Mouse (Mus musculus): ENCODE measurements around the gene Gbp3. TPM values are rescaled to one million over a fixed set of nuclear protein-coding genes. Genes with fewer than 3 reads are reported as not detected.
"Not testable (repeated sequence)": the region's sequence is repeated elsewhere in the genome, so short reads cannot be mapped to it uniquely, and the experiment has no call there.

The Gbp3 gene
- 1 to 10 TPM; 3.0 to 5.8 TPM for total RNA-seq (2021)
- long read RNA-seq, partial matches to known transcripts = 0 of 5 reads
- long read RNA-seq, other reads (novel, unspliced or antisense) = 3 of 5 reads

DNA sequence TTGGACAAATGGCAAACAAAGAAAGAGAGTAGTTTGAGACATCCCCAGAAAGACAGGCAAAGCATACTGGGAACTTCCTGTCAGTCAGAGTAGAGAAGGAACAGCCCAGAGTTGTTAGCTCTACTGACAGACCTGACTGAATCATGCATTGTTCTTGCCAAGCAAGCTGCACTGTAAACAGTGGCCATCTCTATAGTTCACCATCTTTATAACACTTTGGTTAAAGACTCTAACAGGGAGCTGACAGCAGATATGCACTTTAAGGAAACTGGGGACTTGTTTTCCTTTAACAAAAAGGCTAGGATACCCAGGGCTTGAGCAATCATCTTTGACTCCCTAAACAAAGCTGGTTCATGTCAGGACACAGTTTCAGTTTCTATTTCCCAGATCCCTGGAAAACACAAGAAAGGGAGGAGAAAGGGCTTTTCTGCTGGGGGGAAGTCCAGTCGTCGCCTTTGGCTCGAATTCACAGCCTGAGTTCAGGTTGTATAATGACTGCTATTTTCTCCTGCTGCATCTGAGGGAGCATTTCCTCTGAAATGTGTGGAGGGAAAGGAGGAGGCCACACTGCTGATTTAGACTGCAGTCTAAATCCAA lies at the start of gene Gbp3:
Gbp3 (plus strand) TSS at position 395 of the 597 bp plus-strand sequence.
- DNase-seq (ENCODE audit: low spot score in 2 of 2) = no peak

DNA sequence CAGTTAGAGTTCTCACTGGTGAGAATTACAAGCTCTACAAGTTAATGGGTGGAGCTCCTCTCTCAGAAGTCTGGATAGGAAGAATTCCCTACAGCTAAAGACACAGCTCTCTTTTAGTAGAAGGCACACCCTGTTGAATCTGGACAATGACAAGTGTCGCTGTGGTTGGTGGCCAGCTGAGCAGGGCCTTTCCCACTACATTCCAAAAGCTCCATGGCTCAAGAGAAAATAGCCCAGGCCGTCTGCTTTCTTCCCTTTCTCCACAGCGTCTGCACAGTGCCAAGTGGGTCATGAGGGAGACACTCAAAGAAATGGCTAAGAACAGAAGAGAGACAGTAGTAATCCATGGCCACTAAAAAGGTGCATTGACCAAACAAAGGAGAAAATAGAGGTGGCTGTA lies 31.7 kb upstream of the Gbp3 start:
- DNase-seq (ENCODE audit: low spot score in 2 of 2) = no peak

DNA sequence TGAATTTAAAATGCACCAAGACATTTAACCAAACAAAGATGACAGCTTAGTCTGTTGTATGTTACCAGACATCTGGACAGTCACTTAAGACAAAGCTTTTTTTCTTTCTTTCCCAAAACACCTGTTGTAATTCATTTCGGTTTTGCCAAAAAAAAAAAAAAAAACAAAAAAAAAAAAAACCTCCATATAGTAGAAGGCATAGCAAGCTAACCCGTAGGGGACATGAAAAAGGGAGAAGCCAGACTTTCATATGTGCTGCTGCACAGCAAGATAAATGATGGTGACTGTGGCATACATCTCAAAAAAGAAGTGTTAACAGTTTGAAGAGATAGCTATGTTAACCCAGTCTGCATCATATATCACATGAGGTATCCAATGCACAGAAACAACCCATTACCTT lies 30.2 kb upstream of the Gbp3 start:
- DNase-seq (ENCODE audit: low spot score in 2 of 2) = no peak

DNA sequence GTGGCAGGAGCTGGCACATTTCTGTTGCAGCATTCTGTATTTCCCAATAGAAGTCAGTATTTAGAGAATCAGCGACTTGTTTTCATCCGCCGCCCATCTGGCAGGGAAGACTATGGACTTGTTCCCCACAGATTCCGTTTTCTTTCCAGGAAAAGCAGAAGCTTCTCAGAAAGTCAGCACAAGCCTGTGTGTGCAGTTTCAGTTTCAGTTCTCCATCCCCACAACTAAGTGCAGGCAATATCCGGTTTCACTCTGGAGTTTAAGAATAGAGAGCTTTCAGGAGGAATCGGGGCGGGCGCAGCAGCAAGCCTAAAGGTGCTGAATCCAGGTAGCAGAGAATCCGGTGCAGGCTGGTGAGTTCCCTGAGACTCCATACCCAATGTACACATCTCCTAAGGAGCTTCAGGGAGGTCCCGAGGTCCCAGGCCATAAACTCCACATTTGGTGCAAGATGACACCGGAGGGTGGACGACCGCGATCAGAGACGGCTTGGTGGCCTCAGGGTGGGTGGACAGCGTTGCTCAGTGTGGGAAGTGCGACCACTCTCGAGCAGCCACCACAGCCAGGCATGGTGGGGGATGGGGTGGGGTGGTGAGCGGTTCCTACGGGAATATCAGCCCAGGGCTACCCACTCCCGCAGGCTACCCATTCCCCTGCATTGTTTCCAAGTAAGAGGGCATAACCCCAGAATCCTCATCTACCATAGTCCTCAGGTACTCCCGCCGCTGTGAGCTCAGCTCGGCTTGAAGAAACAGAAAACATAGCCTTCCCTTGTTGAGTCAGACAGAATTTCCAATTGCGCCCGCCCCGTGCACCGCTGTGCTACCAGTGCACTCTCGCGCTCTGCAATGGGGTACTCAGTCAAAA lies 29.5 kb upstream of the Gbp3 start, which contains the start of gene Gbp7:
Gbp7 (plus strand) TSS at position 256 of the 867 bp plus-strand sequence.
- DNase-seq (ENCODE audit: low spot score in 2 of 2) = peak; percentile 16 to 40

DNA sequence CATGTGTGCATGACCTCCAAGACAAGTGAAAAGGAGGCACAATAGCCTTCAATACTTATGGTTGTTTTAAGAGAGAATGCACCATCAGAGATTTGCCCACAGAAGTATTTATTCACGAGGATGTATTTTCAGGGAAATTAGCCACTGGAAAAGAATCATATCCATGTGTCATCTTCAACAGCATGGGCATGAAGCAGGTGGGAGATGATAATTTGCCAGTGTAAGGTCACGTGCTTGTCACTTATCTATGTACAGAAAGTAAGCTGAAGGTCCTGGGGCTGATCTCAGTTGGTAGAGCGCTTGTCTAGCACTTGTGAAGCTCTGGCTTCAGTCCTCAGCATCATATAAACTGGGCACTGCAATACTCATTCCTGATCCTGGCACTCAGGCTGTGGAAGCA lies 28.2 kb upstream of the Gbp3 start:
- no peak for DNase-seq (ENCODE audit: low spot score in 2 of 2)

DNA sequence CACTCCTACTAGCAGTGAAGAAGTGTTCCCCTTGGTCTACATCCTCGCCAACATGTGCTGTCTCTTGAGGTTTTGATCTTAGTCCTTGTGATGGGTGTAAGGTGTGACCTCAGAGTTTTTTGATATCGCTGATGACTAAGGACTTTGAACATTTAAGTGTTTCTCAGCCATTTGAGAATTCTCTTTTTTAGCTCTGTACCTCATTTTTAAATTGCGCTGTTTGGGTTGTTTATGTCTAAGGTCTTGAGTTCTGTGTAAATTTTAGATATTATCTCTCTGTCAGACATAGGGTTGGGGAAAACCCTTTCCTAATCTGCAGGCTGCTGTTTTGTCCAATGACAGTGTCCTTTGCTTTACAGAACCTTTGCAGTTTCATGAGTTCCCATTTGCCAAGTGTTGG lies 26.6 kb upstream of the Gbp3 start:
- no peak for DNase-seq (ENCODE audit: low spot score in 2 of 2)

DNA sequence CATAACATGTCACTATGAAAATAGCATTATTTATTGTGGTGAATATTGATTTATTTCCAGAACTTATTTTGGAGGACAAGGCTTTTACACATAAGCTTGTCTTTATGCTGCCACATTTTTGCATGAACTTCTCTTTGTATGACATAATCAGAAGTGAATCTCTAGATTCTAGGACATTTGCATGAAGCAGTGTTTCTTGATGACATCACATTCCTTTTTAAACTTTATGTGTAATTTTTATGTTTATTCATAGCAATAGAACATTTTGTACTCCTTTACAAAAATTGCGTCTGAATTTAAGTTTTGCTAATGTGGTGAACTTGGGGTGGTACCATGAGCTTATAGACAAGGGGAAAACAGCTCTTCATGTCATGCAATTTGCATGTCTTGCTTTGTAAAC lies 24.2 kb upstream of the Gbp3 start:
- DNase-seq (ENCODE audit: low spot score in 2 of 2) = no peak

DNA sequence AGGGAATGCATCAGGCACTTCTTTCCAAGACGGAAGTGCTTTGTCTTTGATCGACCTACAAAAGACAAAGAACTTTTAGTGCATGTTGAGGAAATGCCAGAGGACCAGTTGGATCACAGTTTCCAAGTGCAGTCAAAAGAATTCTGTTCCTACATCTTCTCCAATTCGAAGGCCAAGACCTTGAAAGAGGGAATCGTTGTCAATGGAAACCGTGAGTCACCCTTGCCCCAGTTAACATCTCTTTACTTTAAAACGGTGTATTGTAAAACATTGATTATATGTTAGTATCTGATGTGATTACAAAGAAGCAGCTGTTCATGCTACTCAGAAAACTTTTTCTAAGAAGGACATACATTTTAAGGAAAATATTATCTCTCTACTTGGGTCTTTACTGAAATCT lies 18.4 kb upstream of the Gbp3 start:
- DNase-seq (ENCODE audit: low spot score in 2 of 2) = no peak

DNA sequence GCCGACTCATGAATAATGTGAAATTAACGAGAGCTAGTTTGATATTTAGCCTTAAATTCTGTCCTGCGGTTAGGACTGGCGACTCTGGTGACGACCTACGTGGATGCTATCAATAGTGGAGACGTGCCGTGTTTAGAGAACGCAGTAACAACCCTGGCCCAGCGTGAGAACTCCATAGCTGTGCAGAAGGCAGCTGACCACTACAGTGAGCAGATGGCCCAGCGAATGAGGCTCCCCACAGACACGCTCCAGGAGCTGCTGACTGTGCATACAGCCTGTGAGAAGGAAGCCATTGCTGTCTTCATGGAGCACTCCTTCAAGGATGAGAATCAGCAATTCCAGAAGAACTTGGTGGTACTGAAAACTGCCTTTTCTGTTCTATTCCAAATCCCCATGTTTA lies 17.1 kb upstream of the Gbp3 start:
- not testable (repeated sequence) for DNase-seq (ENCODE audit: low spot score in 2 of 2)

DNA sequence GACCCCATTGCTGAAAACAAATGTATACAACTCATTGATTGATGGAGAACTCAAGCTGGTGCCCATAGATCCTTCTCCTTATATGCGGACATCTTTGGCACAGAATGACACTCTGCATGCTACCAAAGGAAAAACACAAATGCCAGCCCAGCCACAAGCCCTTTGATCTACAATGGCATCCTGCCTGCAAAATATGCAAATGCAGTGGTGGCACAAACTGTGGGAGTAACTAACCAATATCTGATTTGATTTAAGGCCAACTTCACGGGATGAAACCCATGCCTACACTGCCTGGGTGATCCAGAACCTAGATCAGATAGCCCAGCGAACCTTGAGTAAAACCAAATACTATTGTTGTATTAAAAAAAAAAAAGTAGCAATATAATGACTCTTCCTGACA lies 13.1 kb upstream of the Gbp3 start:
- DNase-seq (ENCODE audit: low spot score in 2 of 2) = no peak

DNA sequence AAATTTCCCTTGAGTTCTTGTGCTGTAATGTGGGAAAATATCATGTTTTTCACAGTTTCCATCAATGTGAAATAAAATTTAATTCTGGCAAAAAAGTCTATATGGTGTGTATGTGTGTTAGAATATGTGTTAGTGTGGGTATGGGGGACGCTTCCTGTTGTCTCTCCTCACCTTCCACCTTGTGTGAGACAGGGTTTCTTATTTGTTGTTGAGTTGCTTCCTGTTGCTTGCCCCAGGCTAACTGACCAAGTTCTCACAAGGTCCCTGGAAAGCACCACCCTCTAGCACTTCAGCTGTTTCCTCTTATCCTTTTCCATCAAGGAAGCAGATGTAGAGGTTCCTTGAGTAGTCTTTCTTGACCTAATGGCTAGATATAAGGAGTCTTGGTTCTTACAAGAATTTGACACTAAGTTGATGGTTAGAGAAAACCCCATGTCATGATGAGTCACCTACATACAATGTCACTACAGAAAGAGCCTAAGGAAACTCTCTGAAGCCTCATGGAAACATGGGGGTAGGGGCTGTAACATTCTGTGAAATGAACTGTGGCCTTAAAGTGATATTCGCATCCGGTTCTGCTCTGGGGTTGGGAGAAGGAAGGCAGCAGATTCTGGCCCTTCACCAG lies 9.7 kb upstream of the Gbp3 start:
- no peak for DNase-seq (ENCODE audit: low spot score in 2 of 2)

DNA sequence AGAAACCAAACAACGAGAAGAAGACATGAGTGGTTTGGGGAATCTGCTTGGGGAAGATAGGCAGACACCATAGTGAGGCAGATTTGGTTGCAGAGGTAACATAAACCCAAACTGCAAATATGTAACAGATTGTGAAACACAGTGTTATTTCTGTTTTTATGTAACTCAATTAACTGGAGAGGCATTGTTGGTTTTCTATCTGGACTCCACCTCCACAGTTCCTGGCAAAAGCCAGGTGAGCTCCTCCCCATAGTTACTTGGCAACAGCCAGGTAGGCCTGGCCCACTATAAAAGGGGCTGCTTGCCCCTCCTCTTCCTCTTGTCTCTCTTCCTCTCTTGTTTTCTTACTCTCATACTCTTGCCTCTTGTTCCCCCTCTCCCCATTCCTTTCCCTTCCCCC lies 5.2 kb upstream of the Gbp3 start:
- no peak for DNase-seq (ENCODE audit: low spot score in 2 of 2)

DNA sequence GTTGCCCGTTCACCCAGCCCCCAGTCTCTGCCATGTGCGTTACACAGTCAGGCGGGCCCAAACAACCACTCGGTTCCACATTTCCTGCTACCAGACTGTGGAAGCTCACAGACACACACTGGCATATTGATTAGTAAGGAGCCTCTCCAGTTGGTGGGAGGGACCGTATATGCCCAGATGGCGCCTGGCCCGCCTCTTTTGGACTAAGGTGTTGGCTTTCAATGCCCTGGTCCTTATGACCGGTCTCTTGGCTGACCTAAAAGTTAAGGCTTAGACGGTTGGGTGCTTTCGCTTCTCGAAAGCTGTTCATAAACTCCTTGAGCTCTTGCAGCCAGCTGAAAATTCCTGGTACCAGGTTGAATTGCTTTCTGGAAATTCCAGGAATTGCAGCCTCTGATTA lies 4.2 kb upstream of the Gbp3 start:
- no peak for DNase-seq (ENCODE audit: low spot score in 2 of 2)

DNA sequence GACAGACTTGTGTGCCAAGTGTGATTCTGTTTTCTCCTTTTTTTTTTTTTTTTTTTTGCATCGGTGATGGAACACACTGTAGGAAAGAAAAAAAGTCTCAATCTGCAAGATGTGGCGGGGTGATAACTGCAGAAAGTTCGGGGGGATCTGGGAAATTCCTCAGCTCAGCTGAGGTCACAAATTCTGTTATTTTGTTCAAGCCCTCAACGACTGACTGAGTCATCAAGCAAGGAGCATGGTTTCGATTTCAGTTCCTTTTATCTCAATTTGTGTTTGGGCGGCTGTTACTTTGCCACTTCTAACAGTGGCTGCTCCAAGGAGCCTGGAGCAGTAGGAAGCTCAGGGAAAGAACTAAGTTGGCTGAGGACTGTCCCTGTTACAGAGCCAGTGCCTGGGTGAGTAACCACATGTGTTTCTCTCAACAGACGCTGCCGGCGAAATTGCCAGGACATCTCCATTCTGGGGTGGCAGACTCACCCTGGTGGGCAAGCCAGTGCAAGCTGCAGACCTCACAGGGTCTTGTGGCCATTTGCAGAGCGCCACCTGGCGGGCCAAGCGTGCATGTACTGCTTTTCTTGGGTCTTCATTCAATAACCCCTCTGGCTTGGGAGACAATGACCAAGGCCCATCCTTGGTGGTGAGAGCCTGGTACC lies 596 bp downstream of the Gbp3 start:
- peak; percentile 26 to 84 for DNase-seq (ENCODE audit: low spot score in 2 of 2)

DNA sequence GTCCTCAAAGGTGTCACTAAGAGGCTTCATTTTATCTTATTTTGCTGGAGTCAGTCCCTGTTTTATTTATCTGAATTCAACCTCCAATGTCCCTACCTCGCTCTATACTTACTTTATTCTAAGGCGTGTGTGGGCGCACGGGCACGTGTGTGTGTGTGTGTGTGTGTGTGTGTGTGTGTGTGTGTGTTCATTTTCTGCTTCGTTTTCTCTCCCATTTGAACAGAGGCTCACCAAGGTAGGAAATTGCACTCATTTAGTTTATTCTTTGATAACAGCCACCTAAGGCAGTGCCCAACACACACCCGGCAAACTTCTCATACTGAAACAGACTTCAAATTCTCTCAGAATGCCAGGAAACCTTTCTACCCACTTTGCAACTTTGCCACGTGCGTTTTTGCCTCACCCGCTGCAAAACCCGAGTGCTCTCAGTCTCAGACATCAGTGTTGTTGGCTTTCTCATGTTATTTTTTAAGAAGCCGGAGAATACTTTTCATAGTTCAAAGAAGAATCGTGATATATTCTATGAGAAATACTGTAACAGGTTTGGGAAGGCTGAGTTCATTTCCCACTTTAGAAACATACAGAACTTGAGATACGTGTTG lies 1.3 kb downstream of the Gbp3 start:
- no peak for DNase-seq (ENCODE audit: low spot score in 2 of 2)

DNA sequence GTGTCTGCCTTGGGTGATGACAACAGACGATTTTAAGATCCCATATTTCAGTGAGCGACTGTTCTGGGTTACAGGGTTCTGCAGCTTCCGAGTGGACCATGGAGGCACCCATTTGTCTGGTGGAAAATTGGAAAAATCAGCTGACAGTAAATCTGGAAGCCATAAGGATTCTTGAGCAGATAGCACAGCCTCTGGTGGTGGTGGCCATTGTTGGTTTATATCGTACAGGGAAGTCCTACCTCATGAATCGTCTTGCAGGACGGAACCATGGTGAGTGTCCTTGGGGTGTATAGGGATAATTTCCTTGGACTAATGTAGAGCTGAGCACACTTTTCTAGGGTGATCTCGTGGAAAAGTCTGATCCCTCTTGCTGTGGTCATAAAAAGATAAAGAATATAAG lies 1.8 kb downstream of the Gbp3 start:
- DNase-seq (ENCODE audit: low spot score in 2 of 2) = no peak

DNA sequence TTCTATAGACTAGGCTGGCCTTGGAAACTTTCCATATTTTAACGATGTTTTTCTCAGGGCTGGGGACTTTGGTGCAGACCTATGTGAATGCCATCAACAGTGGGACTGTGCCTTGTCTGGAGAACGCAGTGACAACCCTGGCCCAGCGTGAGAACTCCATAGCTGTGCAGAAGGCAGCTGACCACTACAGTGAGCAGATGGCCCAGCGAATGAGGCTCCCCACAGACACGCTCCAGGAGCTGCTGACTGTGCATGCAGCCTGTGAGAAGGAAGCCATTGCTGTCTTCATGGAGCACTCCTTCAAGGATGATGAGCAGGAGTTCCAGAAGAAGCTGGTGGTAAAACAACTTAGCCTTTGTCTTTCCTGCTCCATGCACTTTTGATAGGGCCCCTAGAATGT lies 7.7 kb downstream of the Gbp3 start:
- DNase-seq (ENCODE audit: low spot score in 2 of 2) = not testable (repeated sequence)

DNA sequence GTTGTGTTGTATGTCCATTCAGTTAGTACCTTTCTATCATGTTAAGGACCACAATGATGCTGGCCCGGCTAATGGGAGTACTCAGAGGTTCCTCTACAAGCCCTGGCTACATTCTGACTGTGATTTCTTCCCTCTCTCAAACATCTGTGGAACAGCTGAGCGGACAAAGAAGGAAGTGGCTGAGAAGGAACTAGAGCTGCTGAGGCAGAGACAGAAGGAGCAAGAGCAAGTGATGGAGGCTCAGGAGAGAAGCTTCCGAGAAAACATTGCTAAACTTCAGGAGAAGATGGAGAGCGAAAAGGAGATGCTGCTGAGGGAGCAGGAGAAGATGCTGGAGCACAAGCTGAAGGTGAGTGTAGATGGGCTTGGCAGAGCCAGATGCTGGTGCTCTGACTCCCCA lies 10.9 kb downstream of the Gbp3 start:
- DNase-seq (ENCODE audit: low spot score in 2 of 2) = no peak

DNA sequence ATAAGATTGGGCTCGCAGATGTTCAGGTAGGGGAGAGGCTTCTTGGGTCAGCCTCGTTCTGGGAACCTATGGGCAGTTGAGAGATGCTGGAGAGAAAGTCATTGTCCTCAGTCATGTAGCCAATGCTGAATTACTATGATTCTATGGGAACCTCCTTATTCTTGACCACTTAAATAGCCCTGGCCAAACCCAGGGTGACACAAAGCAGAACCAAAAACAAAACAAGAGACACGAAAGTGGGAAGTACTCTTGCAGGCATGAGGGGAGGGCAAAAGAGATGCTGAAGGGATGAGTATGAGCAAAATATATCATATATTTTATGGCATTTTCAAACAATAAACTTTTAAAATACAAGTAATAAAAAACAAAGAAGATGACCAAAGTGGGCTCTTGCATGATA lies 17.3 kb downstream of the Gbp3 start:
- DNase-seq (ENCODE audit: low spot score in 2 of 2) = no peak

DNA sequence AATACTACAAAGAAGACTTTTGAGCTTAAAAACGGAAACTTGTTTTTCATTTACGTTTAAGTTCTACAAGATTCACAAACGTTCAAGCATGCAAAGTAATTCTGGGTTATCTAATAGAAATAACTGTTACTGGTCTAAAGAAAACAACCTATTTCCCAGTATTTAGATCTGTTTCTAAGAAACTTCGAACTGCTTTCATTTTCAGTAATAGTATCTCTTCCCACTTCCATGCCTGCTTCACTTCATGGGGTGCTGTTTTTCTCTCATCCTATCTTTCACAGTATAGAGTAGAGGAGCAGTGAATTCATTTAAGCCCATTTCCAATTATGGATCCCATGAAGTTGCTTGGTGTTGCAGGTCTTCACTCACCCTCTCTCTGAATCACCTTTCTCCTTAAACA lies 18.5 kb downstream of the Gbp3 start:
- no peak for DNase-seq (ENCODE audit: low spot score in 2 of 2)

DNA sequence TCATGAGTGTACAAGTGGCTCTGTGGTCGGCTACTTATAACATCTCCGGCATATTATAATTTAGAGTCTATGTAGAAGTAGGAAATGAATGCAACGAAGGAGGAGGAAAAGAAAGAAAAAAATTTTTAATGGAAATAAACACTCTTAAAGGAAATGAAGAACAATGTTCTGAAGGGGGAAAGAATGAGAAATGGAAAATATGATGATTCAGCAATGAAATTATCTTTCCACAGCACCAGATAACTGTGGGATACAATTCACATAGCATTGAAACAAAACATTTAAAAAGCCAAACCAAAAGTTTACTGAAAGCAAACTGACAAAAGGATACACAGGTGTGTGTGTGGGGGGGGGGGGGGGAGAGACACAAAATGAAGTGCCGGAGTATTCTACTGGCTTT lies 23.2 kb downstream of the Gbp3 start:
- DNase-seq (ENCODE audit: low spot score in 2 of 2) = no peak

All from layer of hippocampus, adult 18-20 months (tissue).